Mouse (Mus musculus) CH12.LX (cell line): ENCODE data around the gene Dennd2c. TPM values are rescaled to one million over a fixed set of nuclear protein-coding genes. Genes with fewer than 3 reads are reported as not detected.
A peak's percentile ranks its signal among the peaks of the same experiment; 100 is the strongest.

ENCODE experiments used
- DNase-seq: peaks from one replicate; pipeline ENCODE4 v3.0.0-alpha.2; 2013; ENCODE audit errors: extremely low read depth
- H3K27ac ChIP-seq: 2 replicates; pipeline ENCODE4 v1.5.1; 2012; ENCODE audit warnings: low read depth, mild to moderate bottlenecking, control low read depth, moderate library complexity; ENCODE audit not compliant: insufficient read depth
- H3K27me3 ChIP-seq: replicated peaks from 2 replicates; pipeline ENCODE3; 2012; ENCODE audit warnings: inconsistent platforms
- H3K36me3 ChIP-seq, 2 experiments: replicated peaks in 1 of 2; 2 replicates each; pipeline versions ENCODE3 to v1.6.1; 2012; ENCODE audit warnings: inconsistent platforms in 1 of 2, low read length in 1 of 2, mild to moderate bottlenecking in 1 of 2, mixed read lengths in 1 of 2, moderate library complexity in 1 of 2; ENCODE audit not compliant: control insufficient read depth in 1 of 2, insufficient read depth in 1 of 2
- H3K4me1 ChIP-seq, 2 experiments: 2 replicates each; pipeline ENCODE4 v1.6.1; 2012; ENCODE audit warnings: inconsistent platforms in 1 of 2, moderate library complexity in 1 of 2; ENCODE audit not compliant: insufficient read depth in 2 of 2, control insufficient read depth in 1 of 2
- H3K4me2 ChIP-seq: 2 replicates; pipeline ENCODE4 v1.6.1; 2012; ENCODE audit warnings: low read depth, mild to moderate bottlenecking, control low read depth; ENCODE audit not compliant: poor library complexity, insufficient read depth, severe bottlenecking
- H3K4me3 ChIP-seq, 3 experiments: fragments of 150-350 bp in 1 of 3; sonication (generic) in 1 of 3; replicated peaks in 1 of 3; 2 replicates each; pipeline versions ENCODE3 to v1.5.1; 2011 to 2012; ENCODE audit warnings: low read depth in 2 of 3, low read length in 2 of 3, mild to moderate bottlenecking in 2 of 3, moderate library complexity in 2 of 3, control low read depth in 1 of 3, improper control_type of control experiment in 1 of 3, inconsistent platforms in 1 of 3, mixed read lengths in 1 of 3; ENCODE audit not compliant: poor library complexity in 1 of 3
- H3K79me2 ChIP-seq: replicated peaks from 2 replicates; pipeline ENCODE4 v1.6.1; 2012; ENCODE audit warnings: mild to moderate bottlenecking, moderate library complexity; ENCODE audit not compliant: control insufficient read depth, poor library complexity, insufficient read depth, severe bottlenecking; ENCODE audit errors: extremely low read depth
- H3K9ac ChIP-seq: 2 replicates; pipeline ENCODE4 v1.6.1; 2012; ENCODE audit warnings: low read depth, mild to moderate bottlenecking, control low read depth, moderate library complexity; ENCODE audit not compliant: insufficient read depth
- H3K9me3 ChIP-seq: replicated peaks from 2 replicates; pipeline ENCODE3; 2012; ENCODE audit warnings: low read length, inconsistent platforms, mixed read lengths
- CTCF ChIP-seq, 2 experiments: IDR thresholded peaks in 1 of 2; conservative IDR thresholded peaks in 1 of 2; 2 replicates each; pipeline ENCODE4 v1.5.1; 2011 to 2012; ENCODE audit warnings: low read depth in 2 of 2, low read length in 2 of 2, improper control_type of control experiment in 1 of 2, inconsistent platforms in 1 of 2, mild to moderate bottlenecking in 1 of 2, moderate library complexity in 1 of 2
- E2F4 ChIP-seq: IDR thresholded peaks from 2 replicates; pipeline ENCODE4 v1.6.1; 2011; ENCODE audit warnings: low read depth, low read length, improper control_type of control experiment; ENCODE audit not compliant: insufficient replicate concordance
- ELF1 ChIP-seq: IDR thresholded peaks from 2 replicates; pipeline ENCODE4 v1.6.1; 2014; ENCODE audit warnings: low read depth, mild to moderate bottlenecking, inconsistent platforms, low read length, improper control_type of control experiment
- GABPA ChIP-seq: IDR thresholded peaks from 2 replicates; pipeline ENCODE4 v1.6.1; 2012; ENCODE audit warnings: low read depth, low read length, improper control_type of control experiment, inconsistent platforms; ENCODE audit not compliant: insufficient replicate concordance
- HCFC1 ChIP-seq: IDR thresholded peaks from 2 replicates; pipeline ENCODE4 v1.6.1; 2012; ENCODE audit warnings: low read depth, mild to moderate bottlenecking, inconsistent platforms, low read length, improper control_type of control experiment
- JUN ChIP-seq: IDR thresholded peaks from 2 replicates; pipeline ENCODE4 v1.6.1; 2011; ENCODE audit warnings: low read depth, mild to moderate bottlenecking, low read length, improper control_type of control experiment, moderate library complexity; ENCODE audit not compliant: insufficient read depth
- MAFK ChIP-seq: IDR thresholded peaks from 2 replicates; pipeline ENCODE4 v1.6.1; 2011; ENCODE audit warnings: low read length, improper control_type of control experiment; ENCODE audit not compliant: insufficient replicate concordance
- MAX ChIP-seq: IDR thresholded peaks from 2 replicates; pipeline ENCODE4 v1.6.1; 2011; ENCODE audit warnings: low read length, improper control_type of control experiment
- MEF2A ChIP-seq: IDR thresholded peaks from 2 replicates; pipeline ENCODE4 v1.6.1; 2014; ENCODE audit warnings: low read depth, mild to moderate bottlenecking, inconsistent platforms, low read length, improper control_type of control experiment, borderline replicate concordance
- MYC ChIP-seq: IDR thresholded peaks from 2 replicates; pipeline ENCODE4 v1.6.1; 2011; ENCODE audit warnings: low read depth, mild to moderate bottlenecking, improper control_type of control experiment, low read length
- NELFE ChIP-seq: IDR thresholded peaks from 2 replicates; pipeline ENCODE4 v1.6.1; 2011; ENCODE audit warnings: low read depth, low read length, improper control_type of control experiment
- PAX5 ChIP-seq: IDR thresholded peaks from 2 replicates; pipeline ENCODE4 v1.6.1; 2012; ENCODE audit warnings: low read length, inconsistent platforms, mixed read lengths
- POLR2A ChIP-seq: IDR thresholded peaks from 2 replicates; pipeline ENCODE4 v1.6.1; 2011; ENCODE audit warnings: low read depth, mild to moderate bottlenecking, improper control_type of control experiment, low read length
- POLR2AphosphoS2 ChIP-seq: IDR thresholded peaks from 2 replicates; pipeline ENCODE4 v1.6.1; 2011; ENCODE audit warnings: low read depth, low read length, improper control_type of control experiment
- TCF12 ChIP-seq: IDR thresholded peaks from 2 replicates; pipeline ENCODE4 v1.6.1; 2014; ENCODE audit warnings: low read depth, mild to moderate bottlenecking, inconsistent platforms, low read length, improper control_type of control experiment
- USF1 ChIP-seq: IDR thresholded peaks from 2 replicates; pipeline ENCODE4 v1.6.1; 2014; ENCODE audit warnings: low read depth, mild to moderate bottlenecking, inconsistent platforms, low read length, improper control_type of control experiment
- ZC3H11A ChIP-seq: IDR thresholded peaks from 2 replicates; pipeline ENCODE4 v1.6.1; 2012; ENCODE audit warnings: low read depth, mild to moderate bottlenecking, inconsistent platforms, low read length, improper control_type of control experiment
- ZKSCAN1 ChIP-seq: IDR thresholded peaks from 2 replicates; pipeline ENCODE4 v1.6.1; 2012; ENCODE audit warnings: low read depth, inconsistent platforms, low read length, improper control_type of control experiment, borderline replicate concordance
- ZMIZ1 ChIP-seq: IDR thresholded peaks from 2 replicates; pipeline ENCODE4 v1.6.1; 2012; ENCODE audit warnings: low read depth, mild to moderate bottlenecking, inconsistent platforms, low read length, improper control_type of control experiment
- dilution Hi-C: fragments of 300-500 bp; cut with MboI; formaldehyde crosslinking; loops from 2 replicates; pipeline ENCODE4 v1.14.3; 2020; ENCODE audit warnings: low sequenced_read_pairs; ENCODE audit not compliant: extremely low pct_unique_long_range_greater_than_20kb, extremely low pct_ligation_motif_present
- in situ Hi-C: fragments of 300-500 bp; cut with MboI; formaldehyde crosslinking; loops from 3 replicates; pipeline ENCODE4 v1.14.3; 2019; ENCODE audit warnings: low sequenced_read_pairs, low pct_ligation_motif_present, low pct_unique_long_range_greater_than_20kb, mixed read lengths
- polyA plus RNA-seq: library from polyadenylated mRNA; unstranded; fragments of >175 nt; gene quantifications from 2 replicates; pipeline ENCODE4 v1.2.1, GENCODE M21; 2012; ENCODE audit warnings: low read depth; ENCODE audit not compliant: insufficient read length
- total RNA-seq, 2 experiments: library from RNA; depleted of rRNA; stranded (reverse); fragments of 300-350 nt in 1 of 2; fragments of >200 nt in 1 of 2; gene quantifications; 2 replicates each; pipeline ENCODE4 v1.2.3; 2012 to 2014

Gene Dennd2c
- total and polyA plus RNA-seq, 3 experiments = 0.13 to 0.27 (median 0.19) TPM

GRCm38 (mm10) chr3:103146330-103147166 lies 44.1 kb downstream of the Dennd2c start:
- H3K9ac ChIP-seq = no peak overlapping the region
- no peaks in the 10 kb centered on the region for H3K9me3 ChIP-seq
- no peak overlapping the region for H3K4me2 ChIP-seq
- dilution Hi-C loops = no loop called here
- no peaks in the 10 kb centered on the region for H3K79me2 ChIP-seq
- no peak overlapping the region for H3K4me3 ChIP-seq
- no peak for DNase-seq
- H3K4me1 ChIP-seq = peaks cover 2 to 3% of the 10 kb centered on the region in 2 experiments; a peak in 1 of 4 replicates
- H3K27me3 ChIP-seq = no peaks in the 10 kb centered on the region
- no peaks in the 10 kb centered on the region for H3K36me3 ChIP-seq
- no peak overlapping the region for H3K27ac ChIP-seq
- TF ChIP-seq TCF12 = no peak
- TF ChIP-seq ZC3H11A = no peak
- TF ChIP-seq POLR2AphosphoS2 = no peak
- TF ChIP-seq E2F4 = no peak
- TF ChIP-seq PAX5 = no peak
- no peak for TF ChIP-seq POLR2A
- no peak for TF ChIP-seq USF1
- no peak for TF ChIP-seq CTCF (conservative IDR thresholded peaks at IDR 0.05 in 1 of 2, IDR thresholded peaks at IDR 0.05 in 1 of 2; ENCODE audit: low read depth in 2 of 2, low read length in 2 of 2)
- TF ChIP-seq MAX = no peak
- TF ChIP-seq ZMIZ1 = no peak
- no peak for TF ChIP-seq ZKSCAN1
- no peak for TF ChIP-seq HCFC1
- TF ChIP-seq NELFE = no peak
- TF ChIP-seq JUN = no peak
- no peak for TF ChIP-seq GABPA
- TF ChIP-seq MEF2A = no peak
- no peak for TF ChIP-seq ELF1
- no peak for TF ChIP-seq MYC
- no peak for TF ChIP-seq MAFK
- in situ Hi-C loops = no loop called here

GRCm38 (mm10) chr3:103147775-103148174 lies 45.4 kb downstream of the Dennd2c start:
- in situ Hi-C loops = no loop called here
- Histone ChIP-seq H3K4me2 (no peak overlapping the region), H3K9ac (no peak overlapping the region), H3K4me1 (0 out of 4 replicates have a peak, but pooled peaks cover 0 to 3% of the 10 kb centered on the region in 2 experiments), H3K79me2 (no peaks in the 10 kb centered on the region), H3K27ac (no peak overlapping the region), H3K36me3 (no peaks in the 10 kb centered on the region), H3K9me3 (no peaks in the 10 kb centered on the region), H3K27me3 (no peaks in the 10 kb centered on the region), H3K4me3 (no peak overlapping the region)
- TF ChIP-seq CTCF (conservative IDR thresholded peaks at IDR 0.05 in 1 of 2, IDR thresholded peaks at IDR 0.05 in 1 of 2; ENCODE audit: low read depth in 2 of 2, low read length in 2 of 2) = peak in 1 of 2 experiments; percentile 49; a peak in 2 of 4 replicates
- TF ChIP-seq MEF2A = no peak
- dilution Hi-C loops = no loop called here
- no peak for DNase-seq
